Mouse (Mus musculus): ENCODE results near the gene Slc15a2. TPM values are rescaled to one million over a fixed set of nuclear protein-coding genes. Genes with fewer than 3 reads are reported as not detected.

The Slc15a2 gene
- polyA plus RNA-seq, 1 experiment from 2014 or later: 56.0 TPM

- H3K9me3 ChIP-seq (replicated peaks; ENCODE audit: low read length): no peaks in the 10 kb centered on the region
- no peaks in the 10 kb centered on the region for H3K36me3 ChIP-seq (ENCODE audit: insufficient read depth, low read length)
- DNase-seq (ENCODE audit: low spot score) (no peak), ATAC-seq (replicated peaks; ENCODE audit: low FRiP score, low read depth) (no peak)
- no peak overlapping the region for H3K4me2 ChIP-seq (ENCODE audit: low read length)
- no peak overlapping the region for H3K9ac ChIP-seq (ENCODE audit: low read depth, low read length)
- no peak overlapping the region for H3K27ac ChIP-seq
- no peaks in the 10 kb centered on the region for H3K27me3 ChIP-seq (ENCODE audit: insufficient read depth, low read length)
- no peak overlapping the region for H3K4me3 ChIP-seq (replicated peaks; ENCODE audit: low read depth, low read length)
- no peak for TF ChIP-seq CTCF (IDR thresholded peaks at IDR 0.05; ENCODE audit: low read depth)
- 84% methylated on average over 6 of the region's 6 CpGs for WGBS
- H3K4me1 ChIP-seq (replicated peaks; ENCODE audit: insufficient read depth, low read length): no peaks in the 10 kb centered on the region
These were observed 35.3 kb upstream of the Slc15a2 start for GRCm38 (mm10) chr16:36820016-36820415.

- Histone ChIP-seq H3K4me3 (replicated peaks; ENCODE audit: low read depth, low read length) (no peak overlapping the region), H3K36me3 (ENCODE audit: insufficient read depth, low read length) (no peaks in the 10 kb centered on the region), H3K4me2 (ENCODE audit: low read length) (no peak overlapping the region), H3K9me3 (replicated peaks; ENCODE audit: low read length) (no peaks in the 10 kb centered on the region), H3K27ac (no peak overlapping the region), H3K9ac (ENCODE audit: low read depth, low read length) (no peak overlapping the region), H3K27me3 (ENCODE audit: insufficient read depth, low read length) (no peaks in the 10 kb centered on the region), H3K4me1 (replicated peaks; ENCODE audit: insufficient read depth, low read length) (no peaks in the 10 kb centered on the region)
- TF ChIP-seq CTCF (IDR thresholded peaks at IDR 0.05; ENCODE audit: low read depth): peak; percentile 90
- DNase-seq (ENCODE audit: low spot score) (peak; percentile 95), ATAC-seq (replicated peaks; ENCODE audit: low FRiP score, low read depth) (peak; percentile 86)
- WGBS: 18% methylated on average over 7 of the region's 7 CpGs
These were observed 32.7 kb upstream of the Slc15a2 start for GRCm38 (mm10) chr16:36817321-36817926.

GRCm38 (mm10) chr16:36816916-36817315 is 32.2 kb upstream of the Slc15a2 start:
- H3K4me3 ChIP-seq (replicated peaks; ENCODE audit: low read depth, low read length): no peak overlapping the region

GRCm38 (mm10) chr16:36813680-36814079 is 28.9 kb upstream of the Slc15a2 start:
- no peak for ATAC-seq (replicated peaks; ENCODE audit: low FRiP score, low read depth)
- Histone ChIP-seq H3K4me2 (ENCODE audit: low read length) (no peak overlapping the region), H3K27me3 (ENCODE audit: insufficient read depth, low read length) (no peaks in the 10 kb centered on the region), H3K4me3 (replicated peaks; ENCODE audit: low read depth, low read length) (no peak overlapping the region), H3K9me3 (replicated peaks; ENCODE audit: low read length) (no peaks in the 10 kb centered on the region), H3K36me3 (ENCODE audit: insufficient read depth, low read length) (no peaks in the 10 kb centered on the region), H3K27ac (no peak overlapping the region), H3K4me1 (replicated peaks; ENCODE audit: insufficient read depth, low read length) (no peaks in the 10 kb centered on the region), H3K9ac (ENCODE audit: low read depth, low read length) (no peak overlapping the region)
- no peak for TF ChIP-seq CTCF (IDR thresholded peaks at IDR 0.05; ENCODE audit: low read depth)
- 65% methylated on average over 3 of the region's 3 CpGs for WGBS
- no peak for DNase-seq (ENCODE audit: low spot score)

More at GRCm38 (mm10) chr16:36816916-36817315, 32.2 kb upstream of the Slc15a2 start:
- Histone ChIP-seq H3K4me1 (replicated peaks; ENCODE audit: insufficient read depth, low read length) (no peaks in the 10 kb centered on the region), H3K27me3 (ENCODE audit: insufficient read depth, low read length) (no peaks in the 10 kb centered on the region), H3K9ac (ENCODE audit: low read depth, low read length) (no peak overlapping the region), H3K27ac (no peak overlapping the region), H3K36me3 (ENCODE audit: insufficient read depth, low read length) (no peaks in the 10 kb centered on the region), H3K4me2 (ENCODE audit: low read length) (no peak overlapping the region), H3K9me3 (replicated peaks; ENCODE audit: low read length) (no peaks in the 10 kb centered on the region)
- ATAC-seq (replicated peaks; ENCODE audit: low FRiP score, low read depth) (0 out of 2 replicates have a peak, but pooled peaks have one; percentile 26), DNase-seq (ENCODE audit: low spot score) (no peak)
- no peak for TF ChIP-seq CTCF (IDR thresholded peaks at IDR 0.05; ENCODE audit: low read depth)

GRCm38 (mm10) chr16:36808616-36809015 is 23.9 kb upstream of the Slc15a2 start:
- Histone ChIP-seq H3K27ac (peak overlapping the region; percentile 11), H3K9me3 (replicated peaks; ENCODE audit: low read length) (no peaks in the 10 kb centered on the region), H3K4me2 (ENCODE audit: low read length) (no peak overlapping the region), H3K9ac (ENCODE audit: low read depth, low read length) (no peak overlapping the region), H3K4me1 (replicated peaks; ENCODE audit: insufficient read depth, low read length) (no peaks in the 10 kb centered on the region), H3K4me3 (replicated peaks; ENCODE audit: low read depth, low read length) (no peak overlapping the region), H3K27me3 (ENCODE audit: insufficient read depth, low read length) (no peaks in the 10 kb centered on the region), H3K36me3 (ENCODE audit: insufficient read depth, low read length) (no peaks in the 10 kb centered on the region)
- WGBS: 62% methylated on average over 3 of the region's 3 CpGs
- TF ChIP-seq CTCF (IDR thresholded peaks at IDR 0.05; ENCODE audit: low read depth): no peak
- ATAC-seq (replicated peaks; ENCODE audit: low FRiP score, low read depth): no peak
- peak; percentile 17 for DNase-seq (ENCODE audit: low spot score)

GRCm38 (mm10) chr16:36802361-36802760 is 17.6 kb upstream of the Slc15a2 start:
- Histone ChIP-seq H3K4me2 (ENCODE audit: low read length) (no peak overlapping the region), H3K27me3 (ENCODE audit: insufficient read depth, low read length) (no peaks in the 10 kb centered on the region), H3K36me3 (ENCODE audit: insufficient read depth, low read length) (no peaks in the 10 kb centered on the region), H3K9me3 (replicated peaks; ENCODE audit: low read length) (no peaks in the 10 kb centered on the region), H3K4me3 (replicated peaks; ENCODE audit: low read depth, low read length) (no peak overlapping the region), H3K4me1 (replicated peaks; ENCODE audit: insufficient read depth, low read length) (no peaks in the 10 kb centered on the region), H3K9ac (ENCODE audit: low read depth, low read length) (no peak overlapping the region), H3K27ac (no peak overlapping the region)
- TF ChIP-seq CTCF (IDR thresholded peaks at IDR 0.05; ENCODE audit: low read depth): peak; percentile 39; the same call in 1 of the 2 replicates
- 90% methylated on average over 3 of the region's 3 CpGs for WGBS
- no peak for ATAC-seq (replicated peaks; ENCODE audit: low FRiP score, low read depth)
- no peak for DNase-seq (ENCODE audit: low spot score)

GRCm38 (mm10) chr16:36798334-36798733 is 13.6 kb upstream of the Slc15a2 start:
- H3K9me3 ChIP-seq (replicated peaks; ENCODE audit: low read length): no peaks in the 10 kb centered on the region
- H3K27ac ChIP-seq: no peak overlapping the region
- 79% methylated on average over 2 of the region's 2 CpGs for WGBS
- H3K4me1 ChIP-seq (replicated peaks; ENCODE audit: insufficient read depth, low read length): no peaks in the 10 kb centered on the region
- no peak overlapping the region for H3K4me2 ChIP-seq (ENCODE audit: low read length)
- no peak overlapping the region for H3K9ac ChIP-seq (ENCODE audit: low read depth, low read length)
- ATAC-seq (replicated peaks; ENCODE audit: low FRiP score, low read depth): no peak
- no peak for DNase-seq (ENCODE audit: low spot score)
- no peak overlapping the region for H3K4me3 ChIP-seq (replicated peaks; ENCODE audit: low read depth, low read length)
- H3K27me3 ChIP-seq (ENCODE audit: insufficient read depth, low read length): no peaks in the 10 kb centered on the region
- H3K36me3 ChIP-seq (ENCODE audit: insufficient read depth, low read length): no peaks in the 10 kb centered on the region
- TF ChIP-seq CTCF (IDR thresholded peaks at IDR 0.05; ENCODE audit: low read depth): no peak

Data from kidney, postnatal 0 days (tissue).